Mouse (Mus musculus): Measurements from ENCODE around the gene Stxbp1.
A peak's percentile ranks its signal among the peaks of the same experiment; 100 is the strongest.
"Not testable (repeated sequence)": the region's sequence is repeated elsewhere in the genome, so short reads cannot be mapped to it uniquely, and the experiment has no call there.

The Stxbp1 gene

GRCm38 (mm10) chr2:32874070-32874469 lies 27.0 kb upstream of the Stxbp1 start:
- no peak for DNase-seq (ENCODE audit: low spot score)

GRCm38 (mm10) chr2:32870275-32871100 lies 23.4 kb upstream of the Stxbp1 start:
- no peak for DNase-seq (ENCODE audit: low spot score)

GRCm38 (mm10) chr2:32869721-32870274 lies 22.8 kb upstream of the Stxbp1 start:
- no peak for DNase-seq (ENCODE audit: low spot score)

GRCm38 (mm10) chr2:32867354-32867753 lies 20.3 kb upstream of the Stxbp1 start:
- no peak for DNase-seq (ENCODE audit: low spot score)

GRCm38 (mm10) chr2:32864755-32865154 lies 17.7 kb upstream of the Stxbp1 start:
- DNase-seq (ENCODE audit: low spot score) = no peak

GRCm38 (mm10) chr2:32863317-32863716 lies 16.3 kb upstream of the Stxbp1 start:
- DNase-seq (ENCODE audit: low spot score) = no peak

GRCm38 (mm10) chr2:32860799-32861198 lies 13.8 kb upstream of the Stxbp1 start:
- no peak for DNase-seq (ENCODE audit: low spot score)

GRCm38 (mm10) chr2:32859622-32860012 lies 12.6 kb upstream of the Stxbp1 start:
- DNase-seq (ENCODE audit: low spot score) = no peak

- DNase-seq (ENCODE audit: low spot score) = no peak
Observed at GRCm38 (mm10) chr2:32859010-32859621, 12.1 kb upstream of the Stxbp1 start.

GRCm38 (mm10) chr2:32857584-32857983 lies 10.5 kb upstream of the Stxbp1 start:
- DNase-seq (ENCODE audit: low spot score) = peak; percentile 60

GRCm38 (mm10) chr2:32855790-32856465 lies 8.9 kb upstream of the Stxbp1 start:
- no peak for DNase-seq (ENCODE audit: low spot score)

GRCm38 (mm10) chr2:32855046-32855785 lies 8.2 kb upstream of the Stxbp1 start:
- no peak for DNase-seq (ENCODE audit: low spot score)

GRCm38 (mm10) chr2:32854206-32854605 lies 7.2 kb upstream of the Stxbp1 start:
- DNase-seq (ENCODE audit: low spot score) = peak; percentile 68

- not testable (repeated sequence) for DNase-seq (ENCODE audit: low spot score)
Observed at GRCm38 (mm10) chr2:32853716-32854115, 6.7 kb upstream of the Stxbp1 start.

GRCm38 (mm10) chr2:32852156-32852555 lies 5.1 kb upstream of the Stxbp1 start:
- DNase-seq (ENCODE audit: low spot score) = peak; percentile 57

- no peak for DNase-seq (ENCODE audit: low spot score)
Observed at GRCm38 (mm10) chr2:32847468-32847821, 400 bp upstream of the Stxbp1 start.

GRCm38 (mm10) chr2:32846101-32846804 lies 792 bp downstream of the Stxbp1 start:
- DNase-seq (ENCODE audit: low spot score) = peak; percentile 65

GRCm38 (mm10) chr2:32845572-32846100 lies 1.4 kb downstream of the Stxbp1 start:
- DNase-seq (ENCODE audit: low spot score) = no peak

GRCm38 (mm10) chr2:32842558-32842957 lies 4.5 kb downstream of the Stxbp1 start:
- DNase-seq (ENCODE audit: low spot score) = no peak

- DNase-seq (ENCODE audit: low spot score) = no peak
Observed at GRCm38 (mm10) chr2:32841099-32841498, 5.9 kb downstream of the Stxbp1 start.

GRCm38 (mm10) chr2:32839261-32839660 lies 7.8 kb downstream of the Stxbp1 start:
- DNase-seq (ENCODE audit: low spot score) = no peak

All from testis, postnatal 14 days (tissue).